23 mouse cellular contexts compared by ENCODE assay signal in genomic region chr4:42922056-42922455, GRCm38 (mm10). TPM values are rescaled to one million over a fixed set of nuclear protein-coding genes. Genes with fewer than 3 reads are reported as not detected.
DNase-seq lines count a peak whose midpoint lies in the region; ATAC-seq and TF ChIP-seq lines count a peak whose summit lies in the region.
"Had no signal": no experiment of that assay in that cellular context is flagged by ENCODE, and none has a peak within 500 bp of the region (broad histone marks: within the 10 kb centered on the region; RNA-seq: fewer than 3 reads in every experiment).

No protein-coding gene starts in this region.

- H3K9ac ChIP-seq in midbrain, embryonic 14.5 days (replicated peaks; ENCODE audit: low read length) = no peak overlapping the region
- no peak overlapping the region; the same call in 1 of the 2 replicates for H3K9ac ChIP-seq in midbrain, embryonic 13.5 days (replicated peaks)
- no peak overlapping the region for H3K9ac ChIP-seq in intestine, postnatal 0 days (ENCODE audit: low read depth, low read length)
- H3K9ac ChIP-seq: embryonic facial prominence, embryonic 12.5 days; limb, embryonic 15.5 days had no signal

- no peak overlapping the region for H3K4me3 ChIP-seq in heart, embryonic 10.5 days
- no peak overlapping the region for H3K4me3 ChIP-seq in midbrain, embryonic 14.5 days (replicated peaks; ENCODE audit: low read depth, low read length)
- no peak overlapping the region for H3K4me3 ChIP-seq in midbrain, embryonic 13.5 days (replicated peaks)
- H3K4me3 ChIP-seq in cortical plate, adult 2 months (ENCODE audit: insufficient read depth, low read length) = peak overlapping the region; percentile 30
- H3K4me3 ChIP-seq in intestine, postnatal 0 days (ENCODE audit: low read depth, low read length) = no peak overlapping the region
- H3K4me3 ChIP-seq: embryonic facial prominence, embryonic 12.5 days; limb, embryonic 15.5 days; myocyte had no signal

- intact Hi-C loops in heart, postnatal 25 days (cut with DNase I) = no loop called here

- peaks cover 9% of the 10 kb centered on the region for H3K4me1 ChIP-seq in heart, embryonic 10.5 days
- H3K4me1 ChIP-seq in midbrain, embryonic 14.5 days (ENCODE audit: control insufficient read depth, insufficient read depth, low read length) = peaks cover 4% of the 10 kb centered on the region; the same call in 1 of the 2 replicates
- H3K4me1 ChIP-seq in midbrain, embryonic 13.5 days (replicated peaks) = peaks cover 23% of the 10 kb centered on the region
- H3K4me1 ChIP-seq in cortical plate, adult 2 months (ENCODE audit: control insufficient read depth, insufficient read depth, low read length) = peaks cover 11% of the 10 kb centered on the region
- 0 out of 2 replicates have a peak, but pooled peaks cover 4% of the 10 kb centered on the region for H3K4me1 ChIP-seq in intestine, postnatal 0 days (replicated peaks; ENCODE audit: control insufficient read depth, insufficient read depth, low read length)
- H3K4me1 ChIP-seq: embryonic facial prominence, embryonic 12.5 days had no signal

- WGBS in heart, embryonic 10.5 days = 69% methylated on average over 6 of the region's 6 CpGs
- 41% methylated on average over 6 of the region's 6 CpGs for WGBS in midbrain, embryonic 14.5 days
- 59% methylated on average over 6 of the region's 6 CpGs for WGBS in midbrain, embryonic 13.5 days
- 57% methylated on average over 6 of the region's 6 CpGs for WGBS in intestine, postnatal 0 days

- H3K36me3 ChIP-seq in heart, embryonic 10.5 days = no peaks in the 10 kb centered on the region
- no peaks in the 10 kb centered on the region for H3K36me3 ChIP-seq in midbrain, embryonic 14.5 days (ENCODE audit: control insufficient read depth, insufficient read depth, low read length)
- no peaks in the 10 kb centered on the region for H3K36me3 ChIP-seq in midbrain, embryonic 13.5 days
- H3K36me3 ChIP-seq in intestine, postnatal 0 days (ENCODE audit: control insufficient read depth, insufficient read depth) = no peaks in the 10 kb centered on the region
- H3K36me3 ChIP-seq: embryonic facial prominence, embryonic 12.5 days; limb, embryonic 15.5 days had no signal

- ATAC-seq in midbrain, embryonic 14.5 days (ENCODE audit: low FRiP score, low TSS enrichment) = no peak
- ATAC-seq in midbrain, embryonic 13.5 days = no peak
- ATAC-seq in intestine, postnatal 0 days = no peak

- H3K27me3 ChIP-seq in heart, embryonic 10.5 days (ENCODE audit: insufficient read depth, poor library complexity, severe bottlenecking) = peaks cover 74% of the 10 kb centered on the region
- no peaks in the 10 kb centered on the region for H3K27me3 ChIP-seq in midbrain, embryonic 14.5 days (ENCODE audit: control insufficient read depth, insufficient read depth, low read length)
- H3K27me3 ChIP-seq in midbrain, embryonic 13.5 days = peaks cover 16% of the 10 kb centered on the region
- H3K27me3 ChIP-seq in intestine, postnatal 0 days (replicated peaks; ENCODE audit: control insufficient read depth, insufficient read depth, low read length) = peaks cover 19% of the 10 kb centered on the region; the same call in 1 of the 2 replicates

- DNase-seq in heart, embryonic 10.5 days (ENCODE audit: low spot score) = peak; percentile 62
- no peak for DNase-seq in heart, postnatal 25 days (ENCODE audit: low spot score)
- peak; percentile 70 for DNase-seq in midbrain, embryonic 14.5 days
- peak; percentile 27 for DNase-seq in retina, embryonic 14.5 days (ENCODE audit: low spot score)
- DNase-seq: adrenal gland, postnatal 14 days; B cell, adult 2 months; cerebellum, adult 2 months; gastrocnemius, postnatal 14 days; heart, postnatal 14 days; kidney, adult 18-20 months; kidney, postnatal 25 days; lung, adult 18-20 months; thymus, postnatal 4 days had no signal

- no peak for TF ChIP-seq CTCF in cortical plate, adult 2 months (IDR thresholded peaks at IDR 0.05; ENCODE audit: extremely low read depth, insufficient read depth, low read length)
- no peak for TF ChIP-seq CTCF in intestine, postnatal 0 days (IDR thresholded peaks at IDR 0.05; ENCODE audit: low read depth)

- H3K9me3 ChIP-seq in heart, embryonic 10.5 days = no peaks in the 10 kb centered on the region
- no peaks in the 10 kb centered on the region for H3K9me3 ChIP-seq in midbrain, embryonic 14.5 days (ENCODE audit: control insufficient read depth, low read length)
- H3K9me3 ChIP-seq in midbrain, embryonic 13.5 days = no peaks in the 10 kb centered on the region
- H3K9me3 ChIP-seq in intestine, postnatal 0 days (ENCODE audit: control insufficient read depth) = no peaks in the 10 kb centered on the region
- H3K9me3 ChIP-seq: embryonic facial prominence, embryonic 12.5 days; limb, embryonic 15.5 days had no signal

- no peak overlapping the region for H3K27ac ChIP-seq in heart, embryonic 10.5 days
- H3K27ac ChIP-seq in midbrain, embryonic 14.5 days (replicated peaks; ENCODE audit: low read depth, low read length) = no peak overlapping the region
- H3K27ac ChIP-seq in midbrain, embryonic 13.5 days = no peak overlapping the region
- peak overlapping the region; percentile 80 for H3K27ac ChIP-seq in cortical plate, adult 2 months (ENCODE audit: insufficient read depth, low read length)
- H3K27ac ChIP-seq in intestine, postnatal 0 days (ENCODE audit: low read depth, low read length) = no peak overlapping the region
- H3K27ac ChIP-seq: embryonic facial prominence, embryonic 12.5 days; limb, embryonic 15.5 days had no signal

- no peak overlapping the region for H3K4me2 ChIP-seq in midbrain, embryonic 14.5 days (ENCODE audit: low read length)
- no peak overlapping the region for H3K4me2 ChIP-seq in midbrain, embryonic 13.5 days (replicated peaks)
- no peak overlapping the region for H3K4me2 ChIP-seq in intestine, postnatal 0 days (replicated peaks; ENCODE audit: low read depth)
- H3K4me2 ChIP-seq: embryonic facial prominence, embryonic 12.5 days; heart, embryonic 11.5 days; limb, embryonic 15.5 days had no signal

- TF ChIP-seq POLR2A in cortical plate, adult 2 months (IDR thresholded peaks at IDR 0.05; ENCODE audit: extremely low read depth, insufficient read depth, low read length) = no peak

RNA-seq across cellular contexts. Expression of gene Phf24, which starts 5.6 kb away (rescaled TPM):
- 1.5 and 2.8 TPM in 2 replicates for polyA plus RNA-seq in heart, embryonic 10.5 days (2016; fragmentation: Nextera tagmentation; extraction: Ambion mirVana)
- 1 to 10 TPM; 9.0 to 9.4 TPM for total RNA-seq in heart, postnatal 25 days (2021)
- 33.2 and 33.9 TPM in 2 replicates for polyA plus RNA-seq in midbrain, embryonic 14.5 days (2014; fragmentation: Nextera tagmentation; extraction: Ambion mirVana)
- 14.8 and 15.2 TPM in 2 replicates for polyA plus RNA-seq in midbrain, embryonic 13.5 days (2015; fragmentation: Nextera tagmentation; extraction: Ambion mirVana)
- polyA plus RNA-seq in cortical plate, adult 2 months (2012; rRNA removed) = 282 and 292 TPM in 2 replicates
- 0.73 and 1.0 TPM in 2 replicates for polyA plus RNA-seq in intestine, postnatal 0 days (2015; fragmentation: Nextera tagmentation; extraction: Ambion mirVana)
- total RNA-seq: megakaryocyte-erythroid progenitor cell, adult 5-6 weeks had no signal
- polyA plus RNA-seq: myocyte had no signal

RNA-seq across cellular contexts. Expression of gene Dnajb5, which starts 27.6 kb away (rescaled TPM):
- polyA plus RNA-seq in heart, embryonic 10.5 days (2016; fragmentation: Nextera tagmentation; extraction: Ambion mirVana) = 11.4 and 12.3 TPM in 2 replicates
- 10 to 100 TPM; 83.5 to 93.2 TPM for total RNA-seq in heart, postnatal 25 days (2021)
- polyA plus RNA-seq in midbrain, embryonic 14.5 days (2014; fragmentation: Nextera tagmentation; extraction: Ambion mirVana) = 45.0 and 88.7 TPM in 2 replicates
- polyA plus RNA-seq in midbrain, embryonic 13.5 days (2015; fragmentation: Nextera tagmentation; extraction: Ambion mirVana) = 45.9 and 58.2 TPM in 2 replicates
- 96.0 and 107 TPM in 2 replicates for polyA plus RNA-seq in cortical plate, adult 2 months (2012; rRNA removed)
- 7.5 and 8.8 TPM in 2 replicates for polyA plus RNA-seq in intestine, postnatal 0 days (2015; fragmentation: Nextera tagmentation; extraction: Ambion mirVana)

RNA-seq across cellular contexts. Expression of gene 1700022I11Rik, which starts 47.3 kb away (rescaled TPM):
- 0.25 and 0.70 TPM in 2 replicates for polyA plus RNA-seq in heart, embryonic 10.5 days (2016; fragmentation: Nextera tagmentation; extraction: Ambion mirVana)
- not detected for total RNA-seq in heart, postnatal 25 days (2021)
- polyA plus RNA-seq in midbrain, embryonic 14.5 days (2014; fragmentation: Nextera tagmentation; extraction: Ambion mirVana) = 0.38 and 0.80 TPM in 2 replicates
- polyA plus RNA-seq in midbrain, embryonic 13.5 days (2015; fragmentation: Nextera tagmentation; extraction: Ambion mirVana) = 0.49 and 0.50 TPM in 2 replicates
- not detected in 2 replicates for polyA plus RNA-seq in cortical plate, adult 2 months (2012; rRNA removed)
- 0.43 TPM in 1 of 2 replicates, not detected in the other for polyA plus RNA-seq in intestine, postnatal 0 days (2015; fragmentation: Nextera tagmentation; extraction: Ambion mirVana)
- total RNA-seq: adrenal gland, postnatal 14 days; gastrocnemius, postnatal 14 days; heart, postnatal 14 days; layer of hippocampus, postnatal 10 days; left cerebral cortex, postnatal 14 days had no signal
- polyA plus RNA-seq: cerebellum, adult 2 months had no signal

RNA-seq across cellular contexts. Expression of gene Fam205c, which starts 48.0 kb away (rescaled TPM):
- polyA plus RNA-seq in heart, embryonic 10.5 days (2016; fragmentation: Nextera tagmentation; extraction: Ambion mirVana) = 0.16 and 0.24 TPM in 2 replicates
- 1 to 10 TPM; 7.1 to 7.5 TPM for total RNA-seq in heart, postnatal 25 days (2021)
- polyA plus RNA-seq in midbrain, embryonic 14.5 days (2014; fragmentation: Nextera tagmentation; extraction: Ambion mirVana) = 1.6 and 2.0 TPM in 2 replicates
- polyA plus RNA-seq in midbrain, embryonic 13.5 days (2015; fragmentation: Nextera tagmentation; extraction: Ambion mirVana) = 1.2 and 1.7 TPM in 2 replicates
- polyA plus RNA-seq in cortical plate, adult 2 months (2012; rRNA removed) = 0.15 TPM in 1 of 2 replicates, not detected in the other
- 0.16 TPM in 1 of 2 replicates, not detected in the other for polyA plus RNA-seq in intestine, postnatal 0 days (2015; fragmentation: Nextera tagmentation; extraction: Ambion mirVana)
- total RNA-seq: adrenal gland, postnatal 14 days; megakaryocyte-erythroid progenitor cell, adult 5-6 weeks had no signal
- polyA plus RNA-seq: limb, embryonic 15.5 days; myocyte had no signal
